Mouse (Mus musculus) neutrophil, adult 5-6 weeks (primary cell): ENCODE data around the gene Nipa1. TPM values are rescaled to one million over a fixed set of nuclear protein-coding genes. Genes with fewer than 3 reads are reported as not detected.

Experiments
- ATAC-seq: fragments of 151-379, 151-347 bp; 2 replicates; pipeline ENCODE4 v1.8.0; 2017; ENCODE audit warnings: mild to moderate bottlenecking, moderate TSS enrichment; ENCODE audit not compliant: insufficient number of reproducible peaks, poor library complexity, low FRiP score, severe bottlenecking; ENCODE audit errors: extremely low read depth
- total RNA-seq: library from RNA; stranded (forward); fragments of 200-1000 nt; gene quantifications from 2 replicates; pipeline ENCODE4 v1.2.3, GENCODE M21; 2017

The Nipa1 gene
- total RNA-seq, 1 experiment from 2014 or later: 0.47 TPM

DNA sequence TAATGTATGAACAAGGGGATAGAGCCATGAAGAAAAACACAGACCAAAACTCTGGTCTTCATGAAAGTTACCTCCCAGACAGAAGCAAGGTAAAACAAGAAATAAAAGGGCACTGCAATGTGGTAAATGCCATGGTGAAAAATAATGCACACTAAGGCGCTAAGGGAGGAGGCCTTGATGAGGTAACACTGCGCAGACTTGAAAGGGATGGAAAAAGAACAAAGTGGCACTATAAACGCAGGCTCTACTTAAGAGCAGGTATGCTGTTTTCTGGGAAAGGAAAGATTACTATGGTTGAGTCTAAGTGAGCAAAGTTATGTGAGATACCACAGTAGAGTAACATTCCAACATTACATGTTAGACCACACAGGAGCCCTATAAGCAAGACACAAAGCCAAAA, 60.0 kb downstream of the Nipa1 start:
- ATAC-seq: no peak

DNA sequence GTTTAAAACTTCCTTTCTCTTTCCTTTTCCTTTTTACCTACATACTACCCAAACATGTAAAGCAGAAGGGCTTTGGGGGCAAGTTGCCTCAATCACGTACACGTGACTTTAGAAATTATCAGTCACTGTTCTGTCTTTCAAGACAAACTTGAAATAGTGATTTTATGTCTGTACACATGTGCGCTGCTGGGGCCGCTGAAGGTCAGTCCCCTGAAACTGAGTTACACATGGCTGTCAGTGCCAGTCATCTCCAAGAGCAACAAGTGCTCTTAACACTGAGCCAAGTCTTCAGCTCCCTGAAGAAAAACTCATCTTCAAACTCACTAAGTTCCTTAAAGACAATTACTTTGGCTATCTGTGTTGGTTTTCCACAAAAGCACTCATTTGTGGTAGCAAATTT, 61.8 kb downstream of the Nipa1 start:
- ATAC-seq: no peak

DNA sequence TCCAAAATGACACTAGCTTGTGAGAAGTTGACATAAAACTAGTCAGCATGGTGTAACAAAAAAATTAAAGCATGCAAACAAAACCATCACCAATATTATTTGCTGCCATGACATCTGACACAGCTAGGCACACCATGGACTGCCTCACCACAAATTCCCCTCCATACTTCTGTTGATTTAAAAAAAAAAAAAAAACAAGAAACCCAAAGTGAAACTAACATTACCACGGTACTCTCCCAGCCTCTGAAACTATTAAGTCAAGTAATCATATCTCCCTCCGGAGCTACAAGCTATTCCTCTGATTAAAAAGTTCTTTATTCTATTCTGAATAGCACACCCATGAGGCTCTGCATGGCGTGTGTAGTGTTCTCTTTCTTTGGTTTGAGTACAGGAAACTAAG, 62.6 kb downstream of the Nipa1 start:
- ATAC-seq: no peak

DNA sequence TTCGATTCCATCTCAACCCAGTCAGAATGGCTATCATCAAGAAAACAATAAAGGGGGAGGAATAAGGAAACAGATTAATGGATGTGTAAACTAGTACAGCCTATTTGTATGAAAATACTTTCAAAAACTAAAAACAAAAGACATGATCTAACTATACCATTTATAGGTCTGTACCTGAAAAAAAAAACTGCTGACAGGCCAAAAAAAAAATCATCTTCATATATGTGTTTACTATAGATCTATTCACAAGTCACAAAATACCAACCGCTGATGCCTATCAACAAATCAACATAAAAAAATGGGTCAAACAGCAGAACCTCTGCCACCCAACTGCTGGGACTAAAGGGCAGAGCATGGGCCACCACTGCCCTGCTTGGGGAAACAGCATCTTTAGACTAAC, 63.7 kb downstream of the Nipa1 start:
- ATAC-seq: no peak

DNA sequence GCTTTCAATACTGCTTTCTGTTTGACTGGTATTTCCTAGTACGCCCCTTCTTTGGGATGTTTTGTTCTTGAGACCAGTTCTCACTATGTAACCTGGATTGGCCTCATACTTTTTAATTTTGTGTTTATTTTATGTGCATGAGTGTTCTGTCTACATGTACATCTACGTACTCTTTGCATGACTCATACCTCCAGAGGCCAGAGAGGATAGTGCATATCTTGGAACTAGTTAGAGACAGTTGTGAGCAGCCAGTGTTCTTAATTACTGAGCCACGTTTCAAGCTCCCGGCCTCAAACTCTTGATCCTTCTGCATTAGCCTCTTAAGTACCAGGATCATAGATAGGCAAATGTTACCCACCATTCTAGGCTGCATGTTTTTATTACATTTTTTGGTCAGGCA, 81.4 kb downstream of the Nipa1 start:
- ATAC-seq: no peak

DNA sequence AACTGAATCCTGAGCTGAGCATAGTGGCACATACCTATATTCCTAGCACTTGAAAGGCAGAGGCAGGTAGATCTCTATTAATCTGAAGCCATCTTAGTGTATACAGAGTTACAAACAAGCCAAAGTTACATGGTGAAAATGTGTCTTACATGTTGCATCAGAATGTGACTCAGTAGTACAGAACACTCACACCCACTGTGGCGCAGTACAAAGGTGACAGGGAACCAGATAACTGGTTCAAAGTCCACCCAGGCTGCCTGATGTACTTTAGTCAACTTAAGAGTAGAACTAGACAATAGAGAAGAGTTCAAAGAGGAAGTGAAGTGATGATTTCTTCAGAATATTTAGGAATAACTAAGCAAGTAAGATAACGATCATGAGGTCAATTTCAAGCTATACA, 84.7 kb downstream of the Nipa1 start:
- ATAC-seq: no peak

DNA sequence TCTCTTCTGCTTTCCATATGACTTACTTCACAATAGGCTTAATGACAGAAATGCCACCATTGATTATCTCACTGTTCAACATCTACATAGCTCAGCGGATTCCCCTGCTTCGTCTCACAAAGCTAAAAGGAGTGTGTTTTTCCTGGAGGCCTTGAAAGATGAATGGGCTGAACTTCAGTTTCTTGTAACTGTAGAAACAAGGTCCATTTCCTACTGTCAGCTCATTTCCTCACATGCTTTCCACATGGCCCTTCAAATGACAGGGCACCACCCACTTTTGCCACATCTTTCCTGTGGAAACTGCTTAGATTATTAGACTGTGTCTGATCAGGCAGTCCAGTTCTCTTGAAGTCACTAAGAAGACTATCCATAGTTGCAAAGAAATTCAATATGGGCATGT, 91.1 kb downstream of the Nipa1 start:
- ATAC-seq: no peak

Other genes starting within 250 kb of the Nipa1 start
- gene Tubgcp5, start 225.8 kb downstream of the Nipa1 start, total RNA-seq: 35.4 and 46.4 TPM in 2 replicates
- gene Cyfip1, start 178.2 kb downstream of the Nipa1 start, total RNA-seq: 27.6 and 43.7 TPM in 2 replicates
- gene Nipa2, start 57.5 kb downstream of the Nipa1 start, total RNA-seq: 41.7 and 50.6 TPM in 2 replicates
- 102 and 115 TPM in 2 replicates for gene Herc2, start 30.2 kb upstream of the Nipa1 start, total RNA-seq
- gene Oca2, start 219.8 kb upstream of the Nipa1 start, total RNA-seq: not detected in 2 replicates